Mouse (Mus musculus) embryonic facial prominence, embryonic 10.5 days (tissue): Measurements from ENCODE around the gene Synj1. TPM values are rescaled to one million over a fixed set of nuclear protein-coding genes. Genes with fewer than 3 reads are reported as not detected.
A peak's percentile ranks its signal among the peaks of the same experiment; 100 is the strongest.

ENCODE experiments used
- DNase-seq: peaks from one replicate; pipeline ENCODE4 v3.0.0-alpha.2; 2017; ENCODE audit warnings: low spot score
- H3K27ac ChIP-seq: fragments of 300-500 bp; sonication (generic); replicated peaks from 2 replicates; pipeline ENCODE4 v1.5.1; 2016; ENCODE audit warnings: mild to moderate bottlenecking
- H3K27me3 ChIP-seq: fragments of 300-500 bp; sonication (generic); replicated peaks from 2 replicates; pipeline ENCODE4 v1.6.1; 2016; ENCODE audit warnings: low read depth, mild to moderate bottlenecking; ENCODE audit not compliant: poor library complexity, severe bottlenecking
- H3K36me3 ChIP-seq: fragments of 300-500 bp; sonication (generic); replicated peaks from 2 replicates; pipeline ENCODE4 v1.6.1; 2016; ENCODE audit warnings: mild to moderate bottlenecking, moderate library complexity
- H3K4me1 ChIP-seq: fragments of 300-500 bp; sonication (generic); 2 replicates; pipeline ENCODE4 v1.6.1; 2016
- H3K4me3 ChIP-seq: fragments of 300-500 bp; sonication (generic); 2 replicates; pipeline ENCODE4 v1.5.1; 2016; ENCODE audit warnings: mild to moderate bottlenecking, moderate library complexity
- H3K9me3 ChIP-seq: fragments of 300-500 bp; sonication (generic); 2 replicates; pipeline ENCODE4 v1.6.1; 2016; ENCODE audit warnings: mild to moderate bottlenecking
- WGBS: fragments of 180-500 bp; shearing (Covaris S2); methylation state at CpG from one replicate; pipeline ENCODE4 v1.1.7; 2016; 5-methylcytosine and 5-hydroxymethylcytosine counted together
- polyA plus RNA-seq: library from polyadenylated mRNA; unstranded; fragments of >200 nt; fragmentation: Nextera tagmentation; extraction: Ambion mirVana; gene quantifications from 2 replicates; pipeline ENCODE4 v1.2.1, GENCODE M21; 2016

Synj1 gene
- polyA plus RNA-seq, result 11.6 and 11.8 TPM in 2 replicates

DNA sequence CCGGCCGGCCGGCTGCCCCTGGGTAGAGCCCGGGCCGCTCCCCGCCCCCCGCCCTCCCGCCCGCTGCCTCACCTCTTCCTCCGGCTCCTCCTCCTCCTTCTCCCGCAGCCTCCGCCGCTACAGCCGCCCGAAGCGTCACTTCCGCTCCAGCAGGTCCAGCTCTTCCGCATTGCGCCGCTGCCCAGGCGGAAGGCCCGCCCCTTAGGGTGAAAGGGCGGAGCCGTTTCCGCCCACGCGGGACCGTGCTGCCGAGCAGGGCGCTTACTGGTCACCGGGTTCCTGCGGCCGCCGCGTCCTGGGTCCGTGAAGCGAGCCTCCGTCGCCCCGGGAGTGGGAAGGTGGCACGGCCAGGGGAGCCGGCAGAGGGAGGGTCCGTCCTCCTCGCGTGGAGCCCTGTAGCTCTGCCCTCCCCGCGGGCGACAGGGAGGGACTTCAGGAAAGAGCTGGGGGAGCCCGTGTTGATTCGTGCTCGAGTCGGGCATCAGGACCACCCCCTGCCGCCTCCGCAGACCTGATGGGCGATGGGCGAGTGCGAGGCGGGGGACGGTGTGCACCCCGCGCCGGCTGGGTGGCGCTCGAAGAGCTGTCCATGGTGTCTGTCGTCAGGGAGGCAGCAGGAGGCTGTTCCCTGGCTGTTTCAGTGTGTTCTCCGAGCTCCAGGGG, at the start of gene Synj1:
TSS of gene Synj1 (minus strand) at position 288 of the 663 bp plus-strand sequence.
- peak; percentile 94 for DNase-seq
- no peaks in the 10 kb centered on the region for H3K27me3 ChIP-seq
- WGBS, result under 1% methylated on average over 66 of the region's 66 CpGs

DNA sequence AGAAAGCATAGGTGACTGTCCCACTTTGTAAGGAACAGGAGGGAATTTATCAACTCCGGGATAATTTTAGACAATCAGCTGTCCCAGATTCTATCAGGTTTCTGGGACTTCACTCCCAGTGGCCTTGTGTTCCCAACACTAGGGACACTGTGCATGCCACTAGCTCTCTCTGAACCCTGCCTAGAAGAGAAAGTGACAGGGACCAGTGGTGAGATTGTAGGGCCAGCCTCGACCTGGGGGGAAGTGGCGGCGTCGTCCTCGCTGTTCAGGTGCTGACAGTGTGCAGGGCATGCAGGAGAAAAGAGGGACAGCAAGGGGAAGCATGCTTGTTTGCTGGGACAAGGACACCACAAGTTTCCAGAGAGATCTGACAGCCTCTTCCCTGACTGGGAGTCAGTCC, 46.6 kb upstream of the Synj1 start:
- no peak for DNase-seq
- peaks cover 5% of the 10 kb centered on the region; the same call in 1 of the 2 replicates for H3K4me1 ChIP-seq
- H3K27me3 ChIP-seq, result peaks cover 12% of the 10 kb centered on the region; the same call in 1 of the 2 replicates
- H3K27ac ChIP-seq, result no peak overlapping the region
- H3K4me3 ChIP-seq, result no peak overlapping the region
- WGBS, result 82% methylated on average over 6 of the region's 6 CpGs
- no peaks in the 10 kb centered on the region for H3K9me3 ChIP-seq
- H3K36me3 ChIP-seq, result no peaks in the 10 kb centered on the region

More for the DNA sequence above, at the start of gene Synj1:
- peaks cover 15% of the 10 kb centered on the region for H3K4me1 ChIP-seq
- no peaks in the 10 kb centered on the region for H3K9me3 ChIP-seq
- peak within 1 kb of the TSS; percentile 96 for H3K4me3 ChIP-seq
- H3K36me3 ChIP-seq, result peaks cover 31% of the 10 kb centered on the region
- H3K27ac ChIP-seq, result peak within 1 kb of the TSS; percentile 89

DNA sequence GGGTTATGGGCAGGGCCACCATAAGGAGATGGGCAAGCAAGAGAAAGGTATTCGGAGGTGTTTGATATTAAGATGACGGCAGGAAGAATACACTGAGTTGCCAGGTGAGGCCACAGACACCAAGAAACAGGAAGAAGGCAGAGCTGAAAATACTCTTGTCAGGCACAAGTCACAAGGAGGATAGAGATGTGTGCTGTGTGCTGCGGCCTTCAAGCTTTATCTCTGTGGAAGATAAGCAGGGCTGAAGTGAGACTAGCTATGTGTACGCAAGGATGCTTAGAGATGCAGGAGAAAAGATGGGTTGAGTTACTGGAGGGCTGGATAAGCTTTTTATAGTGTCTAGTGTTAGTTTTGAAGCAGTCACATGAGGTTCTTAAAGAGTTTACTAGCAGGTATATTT, 46.2 kb upstream of the Synj1 start:
- peaks cover 5% of the 10 kb centered on the region; the same call in 1 of the 2 replicates for H3K4me1 ChIP-seq
- H3K4me3 ChIP-seq, result no peak overlapping the region
- no peaks in the 10 kb centered on the region for H3K36me3 ChIP-seq
- DNase-seq, result no peak
- 91% methylated on average over 4 of the region's 4 CpGs for WGBS
- H3K9me3 ChIP-seq, result no peaks in the 10 kb centered on the region
- H3K27me3 ChIP-seq, result peaks cover 12% of the 10 kb centered on the region; the same call in 1 of the 2 replicates
- no peak overlapping the region for H3K27ac ChIP-seq

DNA sequence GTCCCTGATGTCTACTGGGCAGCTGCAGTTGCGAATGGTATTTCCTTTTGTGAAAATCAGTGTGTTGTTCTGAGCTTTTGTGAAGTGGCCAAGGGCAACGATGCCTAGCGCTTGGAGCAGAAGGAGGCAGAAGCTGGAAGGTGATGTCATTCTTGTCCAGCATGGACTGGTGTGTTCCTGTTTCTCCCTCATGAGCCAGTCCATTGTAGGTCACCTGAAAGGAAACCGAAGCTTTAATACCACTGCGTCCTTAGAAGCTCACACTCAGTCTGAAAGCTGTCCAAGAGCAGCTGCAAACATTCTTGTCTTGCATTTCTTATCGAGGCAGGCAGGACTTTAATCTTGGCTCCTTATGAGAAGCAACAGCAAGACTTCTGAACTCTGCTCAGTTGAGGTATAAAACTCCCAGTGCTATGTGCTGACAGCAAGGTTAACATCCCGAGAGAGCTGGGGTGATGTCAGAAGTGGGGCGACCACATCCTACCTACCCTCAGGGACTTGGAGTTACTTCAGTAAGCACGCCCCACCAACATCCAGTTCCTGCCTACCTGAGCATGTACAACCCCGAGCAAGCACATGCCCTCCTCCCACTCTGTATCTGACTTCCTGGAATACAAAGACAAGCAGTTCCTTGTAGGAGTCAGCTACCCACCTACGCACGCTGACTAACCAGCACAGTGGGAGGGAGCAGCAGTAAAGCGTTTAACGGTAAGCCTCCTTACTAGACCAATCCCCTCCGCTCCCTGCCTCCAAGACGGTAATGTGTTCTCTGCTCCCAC, 45.1 kb upstream of the Synj1 start:
- no peaks in the 10 kb centered on the region for H3K9me3 ChIP-seq
- no peaks in the 10 kb centered on the region for H3K36me3 ChIP-seq
- no peak for DNase-seq
- WGBS, result 62% methylated on average over 16 of the region's 16 CpGs
- peaks cover 18% of the 10 kb centered on the region for H3K27me3 ChIP-seq
- no peak overlapping the region for H3K27ac ChIP-seq
- no peak overlapping the region for H3K4me3 ChIP-seq
- peaks cover 5% of the 10 kb centered on the region; the same call in 1 of the 2 replicates for H3K4me1 ChIP-seq

DNA sequence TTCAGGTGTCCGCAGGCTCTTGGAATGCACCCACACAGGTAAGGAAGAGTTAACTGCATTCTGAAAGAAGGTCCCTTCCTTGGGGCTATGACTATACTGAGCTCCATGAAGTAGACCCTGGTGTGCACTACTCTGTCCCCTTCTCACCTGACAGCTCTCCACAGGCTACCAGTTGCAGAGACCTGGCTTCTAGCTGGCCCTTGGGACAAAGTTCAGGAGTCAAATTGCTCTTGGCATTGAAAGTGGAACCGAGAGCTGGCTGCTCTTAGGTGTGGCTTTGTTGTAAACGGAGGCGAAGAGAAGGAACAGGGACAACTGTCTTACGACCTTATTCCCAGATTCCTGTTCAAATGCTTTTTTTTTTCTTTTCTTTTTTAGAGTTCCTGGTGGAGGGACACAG, 44.0 kb upstream of the Synj1 start:
- Histone ChIP-seq H3K9me3 (no peaks in the 10 kb centered on the region), H3K27ac (no peak overlapping the region), H3K4me1 (peaks cover 5% of the 10 kb centered on the region; the same call in 1 of the 2 replicates), H3K36me3 (no peaks in the 10 kb centered on the region), H3K27me3 (peaks cover 18% of the 10 kb centered on the region), H3K4me3 (no peak overlapping the region)
- WGBS, result 82% methylated on average over 5 of the region's 5 CpGs
- no peak for DNase-seq

DNA sequence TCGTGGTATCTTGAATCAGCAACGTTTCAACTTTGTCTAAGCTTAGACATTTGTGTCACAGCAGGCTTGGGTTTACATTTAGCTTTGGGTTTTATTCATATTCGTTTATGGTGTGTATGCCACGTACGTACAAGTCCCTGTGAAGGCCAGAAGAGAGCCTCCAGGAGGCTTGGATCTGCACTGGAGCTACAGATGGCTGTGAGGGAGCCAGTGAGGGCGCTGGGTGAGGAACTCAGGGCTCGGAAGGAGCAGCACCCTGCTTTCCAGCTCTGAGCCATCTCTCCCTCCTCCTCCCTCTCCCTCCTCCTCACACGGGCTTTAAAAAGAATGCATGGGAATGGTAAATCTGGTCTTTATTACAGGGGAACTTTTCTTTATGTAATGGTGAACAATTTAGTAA, 42.5 kb upstream of the Synj1 start:
- Histone ChIP-seq H3K27me3 (peaks cover 19% of the 10 kb centered on the region), H3K27ac (no peak overlapping the region), H3K9me3 (no peaks in the 10 kb centered on the region), H3K4me1 (peaks cover 5% of the 10 kb centered on the region; the same call in 1 of the 2 replicates), H3K4me3 (no peak overlapping the region), H3K36me3 (no peaks in the 10 kb centered on the region)
- DNase-seq, result no peak
- 59% methylated on average over 8 of the region's 8 CpGs for WGBS

DNA sequence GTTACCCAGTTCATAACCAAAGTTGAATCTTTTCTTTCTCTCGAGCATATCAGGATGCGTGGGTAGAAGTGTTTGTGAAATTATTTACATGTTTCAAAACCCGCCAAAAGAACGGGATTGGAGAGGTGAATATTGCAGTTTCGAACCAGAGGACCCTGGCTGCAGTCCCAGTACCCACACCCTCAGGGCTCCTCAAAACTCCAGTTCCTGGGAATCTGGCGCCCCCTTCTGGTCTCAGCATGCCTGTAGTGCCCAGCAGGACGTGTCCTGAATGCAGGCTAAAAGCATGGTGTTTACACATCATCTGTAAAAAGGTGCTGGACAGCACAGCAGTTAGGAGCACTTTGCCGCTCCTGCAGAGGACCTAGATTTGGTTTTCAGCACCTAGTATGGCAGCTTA, 34.4 kb upstream of the Synj1 start:
- 55% methylated on average over 8 of the region's 8 CpGs for WGBS

DNA sequence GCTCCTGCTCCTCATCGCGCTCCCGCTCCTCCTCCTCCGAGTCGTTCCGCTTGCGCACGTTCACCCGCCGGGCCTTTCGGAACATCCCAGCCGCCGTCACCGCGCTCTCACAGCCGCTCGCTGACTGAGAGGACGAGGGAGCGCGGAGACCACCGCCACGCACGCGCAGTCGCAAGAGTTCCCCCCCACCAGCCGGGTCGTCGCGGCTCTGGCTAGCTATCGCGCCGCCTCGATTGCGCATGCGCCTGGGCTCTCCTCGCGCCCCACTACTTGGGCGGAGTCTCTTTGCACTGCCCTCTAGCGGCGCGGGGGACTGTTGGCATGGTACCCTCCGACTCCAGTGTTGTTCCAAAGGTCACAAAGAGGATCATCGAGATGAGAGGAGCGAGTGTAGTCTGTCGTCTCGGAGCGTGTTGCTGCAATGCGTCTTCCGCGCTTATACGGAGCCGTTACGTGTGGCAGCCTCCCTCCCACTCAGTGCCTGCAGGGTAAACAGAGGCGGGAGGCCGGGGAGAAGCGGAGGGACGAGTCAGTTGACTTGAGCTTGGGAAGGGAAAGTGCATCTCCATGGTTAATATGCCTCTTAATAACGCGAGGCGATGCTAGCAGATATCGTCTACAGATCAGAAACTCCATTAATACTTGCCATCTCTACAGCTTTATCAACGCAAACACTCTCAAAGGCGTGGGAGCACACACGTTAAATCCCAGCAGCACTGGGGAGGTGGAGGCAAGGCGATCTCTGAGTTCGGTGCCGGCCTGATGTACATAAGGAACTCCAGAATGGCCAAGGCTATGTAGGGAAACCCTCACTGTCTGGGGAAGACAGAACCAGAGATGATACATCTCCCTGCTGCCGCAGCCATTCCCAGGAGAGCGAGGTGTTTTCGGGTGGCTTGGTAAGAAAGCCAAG, 33.4 kb upstream of the Synj1 start, which contains the start of gene Paxbp1:
TSS of gene Paxbp1 (minus strand) at position 274 of the 913 bp plus-strand sequence.
- peak within 1 kb of the TSS; percentile 86 for H3K4me3 ChIP-seq
- 2% methylated on average over 70 of the region's 70 CpGs for WGBS

More for the DNA sequence above, 34.4 kb upstream of the Synj1 start:
- peak; percentile 63 for DNase-seq
- no peaks in the 10 kb centered on the region for H3K9me3 ChIP-seq
- peaks cover 18% of the 10 kb centered on the region for H3K4me1 ChIP-seq
- no peak overlapping the region for H3K27ac ChIP-seq
- 0 out of 2 replicates have a peak, but pooled peaks cover 4% of the 10 kb centered on the region for H3K27me3 ChIP-seq
- H3K36me3 ChIP-seq, result peaks cover 15% of the 10 kb centered on the region
- peak overlapping the region; percentile 86 for H3K4me3 ChIP-seq

DNA sequence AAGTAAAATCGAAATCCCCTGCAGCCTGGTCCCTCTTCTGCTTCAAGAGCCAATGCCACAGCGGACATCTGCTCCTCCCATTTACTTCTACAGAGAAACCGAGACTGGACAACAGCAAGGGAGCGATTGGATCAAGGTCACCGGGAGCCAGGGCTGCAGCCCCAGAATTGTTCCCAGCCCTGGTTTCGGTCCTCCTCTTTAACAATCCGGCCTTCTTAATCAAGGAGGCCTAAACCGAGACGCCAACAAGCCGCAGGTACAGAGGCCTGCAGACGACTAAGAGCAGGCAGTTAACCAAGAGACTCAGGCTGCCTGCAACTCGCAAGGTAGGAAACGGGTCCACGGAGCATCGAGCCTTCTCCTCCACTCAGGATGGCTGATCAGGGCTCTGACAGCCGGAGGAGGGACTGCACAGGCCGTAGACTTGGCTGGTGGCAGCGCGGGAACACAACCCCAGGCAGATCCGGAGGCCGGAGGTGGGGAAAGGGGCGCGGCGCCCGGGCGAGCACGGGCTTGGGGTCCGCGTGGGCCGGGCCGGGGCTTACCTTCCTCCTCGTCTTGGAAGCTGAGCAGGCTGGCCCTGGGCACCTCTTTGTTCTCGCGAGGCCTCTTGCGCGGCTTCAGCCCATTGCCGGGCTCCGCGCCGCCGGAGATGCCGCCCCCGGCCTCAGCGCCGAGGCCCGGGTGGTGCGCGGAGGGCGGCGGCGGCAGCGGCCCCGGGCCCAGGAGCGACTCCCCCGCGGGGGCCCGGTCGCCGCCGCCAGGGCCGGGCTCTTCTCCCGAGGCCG, 32.5 kb upstream of the Synj1 start:
- Histone ChIP-seq H3K36me3 (peaks cover 32% of the 10 kb centered on the region), H3K27me3 (0 out of 2 replicates have a peak, but pooled peaks cover 3% of the 10 kb centered on the region), H3K27ac (peak overlapping the region; percentile 96), H3K9me3 (no peaks in the 10 kb centered on the region), H3K4me1 (peaks cover 18% of the 10 kb centered on the region), H3K4me3 (peak overlapping the region; percentile 86)
- peak; percentile 80 for DNase-seq
- WGBS, result under 1% methylated on average over 63 of the region's 63 CpGs

More for the DNA sequence above, 33.4 kb upstream of the Synj1 start, which contains the start of gene Paxbp1:
- DNase-seq, result peak; percentile 100
- Histone ChIP-seq H3K27me3 (0 out of 2 replicates have a peak, but pooled peaks cover 4% of the 10 kb centered on the region), H3K4me1 (peaks cover 18% of the 10 kb centered on the region), H3K9me3 (no peaks in the 10 kb centered on the region), H3K36me3 (peaks cover 23% of the 10 kb centered on the region), H3K27ac (peak within 1 kb of the TSS; percentile 96)

DNA sequence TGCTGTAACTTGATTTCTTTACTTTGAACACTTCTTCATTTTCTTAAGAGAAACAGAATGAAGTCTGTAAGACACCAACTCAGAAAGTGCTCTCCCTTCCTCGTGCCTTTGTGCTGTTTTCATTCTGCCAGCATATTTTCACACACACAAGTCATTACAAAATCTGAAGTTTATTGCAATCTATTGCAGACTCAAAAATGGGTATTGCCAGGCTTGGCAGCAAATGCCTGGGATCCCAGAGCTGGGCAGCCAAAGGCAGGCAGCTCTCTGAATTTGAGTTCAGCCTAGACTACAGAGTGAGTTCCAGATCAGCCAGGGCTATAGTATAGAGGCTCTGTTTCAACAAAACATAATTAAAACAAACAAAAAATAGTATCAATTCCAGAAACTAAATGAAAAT, 31.5 kb upstream of the Synj1 start:
- Histone ChIP-seq H3K4me1 (peaks cover 18% of the 10 kb centered on the region), H3K36me3 (peaks cover 42% of the 10 kb centered on the region), H3K4me3 (peak overlapping the region; percentile 86), H3K27ac (no peak overlapping the region), H3K9me3 (no peaks in the 10 kb centered on the region), H3K27me3 (no peaks in the 10 kb centered on the region)
- DNase-seq, result no peak
- WGBS, result 76% methylated on average over 1 of the region's 1 CpGs

DNA sequence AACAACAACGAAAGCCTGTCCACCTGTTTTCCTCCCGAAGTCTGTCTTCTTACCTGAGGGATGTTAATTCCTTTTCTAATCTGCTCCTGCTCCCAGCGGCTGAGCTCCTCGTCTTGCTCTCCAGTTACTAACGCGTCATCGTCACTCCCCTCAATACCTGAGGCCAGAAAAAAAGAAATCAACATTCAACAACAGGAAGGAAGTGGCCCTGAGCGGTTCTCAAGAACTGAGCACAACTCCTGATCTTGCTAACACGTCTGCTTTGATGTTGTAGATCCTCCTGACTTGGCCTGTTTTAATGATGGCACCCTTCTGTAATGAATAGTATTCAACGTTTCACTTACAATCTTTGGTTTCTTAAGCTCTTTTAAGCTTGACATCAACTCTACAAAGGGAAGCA, 24.8 kb upstream of the Synj1 start:
- H3K4me1 ChIP-seq, result no peaks in the 10 kb centered on the region
- 92% methylated on average over 10 of the region's 10 CpGs for WGBS
- peaks cover 96% of the 10 kb centered on the region for H3K36me3 ChIP-seq
- H3K4me3 ChIP-seq, result no peak overlapping the region
- no peaks in the 10 kb centered on the region for H3K9me3 ChIP-seq
- H3K27ac ChIP-seq, result no peak overlapping the region
- DNase-seq, result no peak
- H3K27me3 ChIP-seq, result no peaks in the 10 kb centered on the region
